Mouse (Mus musculus) myocyte (in vitro differentiated cells): ENCODE data around the gene Psors1c2.
A peak's percentile ranks its signal among the peaks of the same experiment; 100 is the strongest.

Source experiments
- CEBPB ChIP-seq: IDR thresholded peaks from 2 replicates; pipeline ENCODE4 v1.6.1; 2011; ENCODE audit warnings: mild to moderate bottlenecking, moderate library complexity; ENCODE audit not compliant: poor library complexity, insufficient read depth, severe bottlenecking
- E2F4 ChIP-seq: IDR thresholded peaks from one replicate; pipeline ENCODE4 v1.6.1; 2011; ENCODE audit warnings: mild to moderate bottlenecking, control low read depth, moderate library complexity; ENCODE audit not compliant: insufficient read depth
- MAX ChIP-seq: IDR thresholded peaks from one replicate; pipeline ENCODE4 v1.6.1; 2011; ENCODE audit warnings: low read depth, mild to moderate bottlenecking, control low read depth
- MYOD1 ChIP-seq, 3 experiments: IDR thresholded peaks; one replicate each; pipeline ENCODE4 v1.6.1; 2011; ENCODE audit warnings: control low read depth in 2 of 3, low read depth in 2 of 3, mild to moderate bottlenecking in 2 of 3, moderate library complexity in 1 of 3; ENCODE audit not compliant: insufficient read length in 2 of 3, control insufficient read depth in 1 of 3
- POLR2A ChIP-seq: IDR thresholded peaks from one replicate; pipeline ENCODE4 v1.6.1; 2011; ENCODE audit warnings: low read depth, mild to moderate bottlenecking, control low read depth, moderate library complexity; ENCODE audit not compliant: insufficient read length
- TCF12 ChIP-seq: IDR thresholded peaks from one replicate; pipeline ENCODE4 v1.6.1; 2011; ENCODE audit warnings: mild to moderate bottlenecking, control low read depth; ENCODE audit not compliant: poor library complexity, insufficient read depth, severe bottlenecking
- TCF3 ChIP-seq: IDR thresholded peaks from one replicate; pipeline ENCODE4 v1.6.1; 2011; ENCODE audit warnings: low read depth, control low read depth; ENCODE audit not compliant: insufficient read length
- USF1 ChIP-seq: IDR thresholded peaks from one replicate; pipeline ENCODE4 v1.6.1; 2011; ENCODE audit warnings: low read depth, mild to moderate bottlenecking, control low read depth, moderate library complexity

- TF ChIP-seq POLR2A (peak; percentile 56), E2F4 (no peak), CEBPB (no peak), USF1 (no peak), TCF12 (no peak), TCF3 (no peak), MYOD1 (IDR thresholded peaks at IDR 0.05; ENCODE audit: control insufficient read depth in 1 of 3, insufficient read length in 2 of 3, low read depth in 2 of 3) (no peak), MAX (no peak)
These were observed 17.9 kb downstream of the Psors1c2 start for GRCm38 (mm10) chr17:35550871-35551270.
